Mouse (Mus musculus): ENCODE measurements around the gene Vtn. TPM values are rescaled to one million over a fixed set of nuclear protein-coding genes. Genes with fewer than 3 reads are reported as not detected.
"Not testable (repeated sequence)": the region's sequence is repeated elsewhere in the genome, so short reads cannot be mapped to it uniquely, and the experiment has no call there.

Gene Vtn
- total RNA-seq, 1 experiment from 2014 or later = not detected

DNA sequence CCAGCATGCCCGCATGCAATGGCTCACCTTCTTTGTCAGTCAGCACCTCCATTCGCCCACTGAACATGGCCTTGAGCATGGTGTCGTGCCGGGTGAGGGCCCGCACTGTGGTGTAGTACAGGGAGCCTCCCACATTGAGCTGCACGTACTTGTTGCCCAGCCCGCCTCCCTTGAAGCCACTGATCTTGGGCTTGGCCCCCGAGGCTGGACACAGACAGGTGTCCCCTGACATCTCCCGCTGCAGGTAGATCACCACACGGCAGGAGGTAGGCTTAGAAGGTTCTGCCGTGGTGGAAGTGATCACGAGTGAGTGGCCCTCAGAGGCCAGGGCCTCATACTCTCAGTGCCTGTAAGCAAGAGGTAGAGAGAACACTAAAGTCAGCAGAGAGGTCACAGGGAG is 31.1 kb downstream of the Vtn start:
- no peak for ATAC-seq (replicated peaks; ENCODE audit: low read depth, poor library complexity, severe bottlenecking)

DNA sequence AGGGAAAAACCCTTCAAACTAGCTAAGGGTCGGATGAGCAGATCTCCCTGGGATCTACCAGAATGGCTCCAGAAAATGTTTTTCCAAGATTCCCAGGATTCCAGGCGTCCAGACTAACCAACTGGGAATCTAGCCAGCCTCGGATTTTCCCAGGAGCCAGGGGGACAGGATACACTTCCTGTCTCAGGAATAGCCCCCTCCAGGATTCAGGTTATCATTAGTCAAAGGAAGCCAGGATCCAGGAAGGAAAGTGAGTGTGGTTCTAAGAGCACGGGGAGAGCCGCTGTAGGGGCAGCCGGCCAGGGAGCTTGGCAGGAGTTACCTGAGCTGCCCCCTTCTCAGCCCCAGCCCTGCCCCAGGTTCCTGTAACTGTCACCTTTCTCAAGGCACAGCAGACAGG is 32.2 kb downstream of the Vtn start:
- no peak for ATAC-seq (replicated peaks; ENCODE audit: low read depth, poor library complexity, severe bottlenecking)

- ATAC-seq (replicated peaks; ENCODE audit: low read depth, poor library complexity, severe bottlenecking) = not testable (repeated sequence)
Observed at GRCm38 (mm10) chr11:78531515-78531914, 32.6 kb downstream of the Vtn start.

DNA sequence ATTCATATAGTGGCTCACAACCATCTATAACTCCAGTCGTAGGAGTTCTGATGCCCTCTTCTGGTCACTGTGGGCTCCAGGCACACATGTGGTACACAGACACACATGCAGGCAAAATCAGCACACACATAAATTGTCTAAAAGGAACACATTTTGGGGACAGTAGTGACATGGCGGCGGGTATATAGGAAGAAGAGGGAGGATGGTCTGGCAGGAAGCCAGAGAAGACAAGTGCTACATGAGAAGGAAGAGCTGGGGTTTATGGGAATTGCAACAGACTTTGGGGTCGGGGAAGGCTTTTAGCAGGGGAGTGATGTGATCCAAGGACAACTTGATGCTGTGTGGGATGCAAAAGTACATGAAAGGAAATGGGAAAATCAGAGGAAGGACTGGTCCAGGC is 35.6 kb downstream of the Vtn start:
- ATAC-seq (replicated peaks; ENCODE audit: low read depth, poor library complexity, severe bottlenecking) = no peak

DNA sequence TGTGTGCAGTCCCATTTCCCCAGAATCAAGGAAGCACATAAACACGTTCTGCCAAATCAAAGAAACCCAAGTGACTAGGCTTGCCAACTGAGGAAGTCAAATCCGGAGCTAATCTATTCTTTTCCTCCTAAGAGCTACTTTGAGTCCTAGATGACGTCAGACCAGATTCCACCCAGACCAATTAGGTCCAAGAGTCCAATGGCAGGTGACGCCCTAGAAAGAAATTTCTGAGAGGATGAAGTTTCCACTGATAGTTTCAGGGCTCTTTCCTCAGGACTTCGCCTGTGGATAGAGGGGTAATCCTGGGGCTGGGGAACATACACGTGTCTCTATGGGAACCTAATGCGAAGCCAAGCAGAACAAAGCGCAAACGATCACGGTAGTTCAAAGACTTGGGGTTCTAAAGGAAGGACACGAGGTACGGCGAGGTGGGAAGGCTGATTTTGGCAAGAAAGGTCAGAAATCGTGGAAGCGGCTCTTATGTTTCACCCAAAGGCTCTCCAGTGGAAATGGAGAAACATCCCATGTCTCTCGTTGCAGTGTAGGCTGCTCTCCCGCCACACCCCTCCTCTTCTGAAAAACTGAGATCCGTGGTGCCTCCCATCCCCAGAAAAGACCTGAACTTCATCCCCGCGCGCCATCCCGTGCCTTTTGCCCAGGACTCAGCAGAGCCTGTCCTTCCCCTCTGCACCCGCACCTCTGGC is 36.6 kb downstream of the Vtn start:
- peak; percentile 7; the same call in 1 of the 2 replicates for ATAC-seq (replicated peaks; ENCODE audit: low read depth, poor library complexity, severe bottlenecking)

GRCm38 (mm10) chr11:78536080-78536689 is 37.3 kb downstream of the Vtn start, which contains the start of the genes Tnfaip1 and Ift20:
TSS of gene Tnfaip1 (minus strand) at chr11:78536332.
TSS of gene Ift20 (plus strand) at chr11:78536361.
- peak; percentile 95 for ATAC-seq (replicated peaks; ENCODE audit: low read depth, poor library complexity, severe bottlenecking)

DNA sequence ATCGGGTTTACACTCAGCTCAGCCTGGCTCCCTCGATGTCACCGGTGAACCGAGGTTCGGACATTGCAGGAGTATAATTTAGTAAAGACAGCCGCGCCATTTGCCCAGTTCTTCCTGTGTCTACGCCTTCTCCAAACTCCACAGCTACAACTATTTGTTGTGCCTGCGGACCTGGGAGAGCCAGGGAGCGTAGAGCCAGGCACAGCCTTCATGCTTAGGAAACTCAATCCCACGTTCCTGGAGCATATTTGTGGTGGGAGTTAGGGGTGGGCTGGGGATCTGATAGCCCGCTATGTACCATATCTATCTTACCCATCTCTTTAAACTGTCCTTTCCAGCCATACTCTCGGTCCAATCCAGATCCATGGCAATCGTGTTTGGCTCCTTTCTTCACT is 37.8 kb downstream of the Vtn start:
- ATAC-seq (replicated peaks; ENCODE audit: low read depth, poor library complexity, severe bottlenecking) = peak; percentile 5; the same call in 1 of the 2 replicates

DNA sequence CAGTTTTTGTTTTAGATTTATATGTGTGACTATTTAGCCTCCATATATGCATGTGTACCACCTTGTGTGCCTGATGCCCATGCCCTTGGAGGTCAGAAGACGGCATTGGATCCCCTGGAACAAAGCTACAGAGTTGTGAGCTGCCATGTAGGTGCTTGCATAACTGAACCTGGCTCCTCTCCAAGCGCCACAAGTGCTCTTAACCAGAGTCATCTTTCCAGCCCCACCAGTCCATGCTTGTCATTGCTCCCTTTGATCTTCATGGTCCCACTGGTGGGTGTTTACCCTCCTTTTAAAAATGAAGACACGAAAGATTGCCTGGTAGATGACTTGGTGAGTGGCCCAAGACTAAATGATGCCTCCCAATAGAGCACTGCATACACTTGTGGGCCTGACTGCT is 41.5 kb downstream of the Vtn start:
- ATAC-seq (replicated peaks; ENCODE audit: low read depth, poor library complexity, severe bottlenecking) = no peak

DNA sequence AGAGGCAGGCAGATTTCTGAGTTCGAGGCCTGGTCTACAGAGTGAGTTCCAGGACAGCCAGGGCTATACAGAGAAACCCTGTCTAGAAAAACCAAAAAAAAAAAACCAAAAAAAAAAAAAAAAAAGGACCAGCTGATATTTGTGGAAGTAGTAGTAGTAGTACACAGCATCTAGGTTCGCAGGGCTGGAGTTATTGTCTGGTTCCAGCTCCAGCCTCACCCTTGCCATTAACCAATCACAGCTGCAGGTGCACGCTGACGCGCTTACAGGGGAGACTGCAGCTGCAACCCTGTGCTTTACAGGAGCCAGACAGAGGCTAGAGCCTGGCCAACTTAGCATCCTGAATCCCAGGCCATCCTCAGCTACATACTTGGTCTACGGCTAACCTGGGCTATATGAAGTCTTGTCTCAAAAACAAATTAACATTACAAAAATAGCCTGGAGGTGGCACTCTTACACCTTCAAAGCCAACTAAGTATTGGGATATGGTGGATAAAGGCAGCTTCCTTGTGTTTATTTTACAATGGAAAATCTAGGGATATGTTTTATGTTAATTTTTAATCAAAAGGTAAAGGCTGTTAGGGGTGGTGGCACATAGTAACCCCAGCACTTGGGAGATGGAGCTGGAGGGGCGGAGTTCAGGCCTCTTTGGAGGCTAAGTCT is 45.7 kb downstream of the Vtn start:
- no peak for ATAC-seq (replicated peaks; ENCODE audit: low read depth, poor library complexity, severe bottlenecking)

DNA sequence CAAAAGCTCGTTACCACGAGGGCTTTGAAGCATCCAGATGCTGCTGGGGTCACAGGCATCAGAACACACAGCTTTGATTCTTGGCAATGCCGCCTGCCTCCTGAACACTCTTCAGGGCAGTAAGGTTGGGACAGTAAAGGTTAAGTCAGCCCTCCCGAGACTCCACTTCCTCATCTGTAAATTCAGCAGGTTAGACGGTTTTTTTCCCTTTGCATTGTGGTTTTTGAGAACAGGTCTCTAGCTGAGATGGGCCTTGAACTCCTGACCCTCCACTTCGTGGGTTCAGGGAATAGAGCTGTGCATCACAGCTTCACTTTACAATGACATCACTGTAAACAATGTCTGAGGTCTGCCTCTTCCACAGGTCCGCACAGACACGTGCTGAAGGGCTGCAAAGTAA is 46.3 kb downstream of the Vtn start:
- ATAC-seq (replicated peaks; ENCODE audit: low read depth, poor library complexity, severe bottlenecking) = 0 out of 2 replicates have a peak, but pooled peaks have one; percentile 42

DNA sequence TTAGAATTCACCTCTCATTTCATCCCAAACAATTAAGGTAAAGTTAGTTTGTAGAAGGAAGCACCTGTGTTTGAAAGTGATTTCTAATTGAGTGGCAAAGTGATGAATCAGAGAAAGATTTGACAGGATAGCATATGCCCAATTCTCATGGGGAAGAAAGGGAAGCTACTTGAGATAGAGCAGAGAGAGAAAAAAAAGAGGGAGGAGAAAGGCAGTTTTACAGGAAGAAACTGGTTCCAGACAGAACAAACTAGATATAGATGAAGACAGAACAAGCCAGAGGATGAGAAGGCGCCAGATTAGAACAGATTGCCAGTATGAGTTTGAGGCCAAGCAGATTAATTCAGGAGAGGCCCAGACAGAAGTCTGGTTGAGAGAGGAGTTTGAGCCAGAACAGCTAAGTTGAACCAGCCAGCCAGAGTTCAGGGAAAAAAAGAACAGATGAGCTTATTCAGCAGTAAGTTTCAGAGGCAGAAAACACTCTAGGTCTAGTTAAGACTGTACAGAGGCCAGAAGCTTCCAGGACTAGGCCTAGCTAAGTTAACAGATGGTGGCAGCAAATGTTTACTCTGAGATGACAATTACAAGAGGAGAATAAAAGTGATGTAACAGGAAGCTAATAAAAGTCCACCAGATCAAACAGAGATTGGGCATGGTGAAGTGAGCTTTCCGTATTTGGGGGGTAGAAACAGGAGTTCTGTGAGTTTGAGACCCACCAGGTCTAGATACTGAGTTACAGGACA is 49.0 kb downstream of the Vtn start:
- ATAC-seq (replicated peaks; ENCODE audit: low read depth, poor library complexity, severe bottlenecking) = no peak

- ATAC-seq (replicated peaks; ENCODE audit: low read depth, poor library complexity, severe bottlenecking) = no peak
Observed at GRCm38 (mm10) chr11:78549491-78549987, 50.6 kb downstream of the Vtn start.

- ATAC-seq (replicated peaks; ENCODE audit: low read depth, poor library complexity, severe bottlenecking) = peak; percentile 100
Observed at GRCm38 (mm10) chr11:78550168-78551058, 51.5 kb downstream of the Vtn start, which contains the start of gene Tmem97. TSS of gene Tmem97 (minus strand) at chr11:78550777.

GRCm38 (mm10) chr11:78551059-78551398 is 52.1 kb downstream of the Vtn start:
- ATAC-seq (replicated peaks; ENCODE audit: low read depth, poor library complexity, severe bottlenecking) = no peak

Other genes with a start within 250 kb of the Vtn start
- gene 2610507B11Rik, start 237.3 kb upstream of the Vtn start, total RNA-seq (2017) = 88.7 and 92.9 TPM in 2 replicates
- gene BC030499, start 208.2 kb upstream of the Vtn start, total RNA-seq (2017) = 0.09 TPM in 1 of 2 replicates, not detected in the other
- gene Spag5, start 197.6 kb upstream of the Vtn start, total RNA-seq (2017) = 45.9 and 52.4 TPM in 2 replicates
- gene Aldoc, start 176.1 kb upstream of the Vtn start, total RNA-seq (2017) = 1.4 TPM in 1 of 2 replicates, not detected in the other
- gene Pigs, start 170.7 kb upstream of the Vtn start, total RNA-seq (2017) = 12.6 and 17.9 TPM in 2 replicates
- gene Unc119, start 155.6 kb upstream of the Vtn start, total RNA-seq (2017) = 13.5 and 33.7 TPM in 2 replicates
- gene Foxn1, start 112.5 kb upstream of the Vtn start, total RNA-seq (2017) = not detected in 2 replicates
- not detected in 2 replicates for gene Slc13a2, start 76.9 kb upstream of the Vtn start, total RNA-seq (2017)
- gene Slc46a1, start 33.4 kb upstream of the Vtn start, total RNA-seq (2017) = 0.58 and 2.7 TPM in 2 replicates
- not detected in 2 replicates for gene Sarm1, start 1.3 kb upstream of the Vtn start, total RNA-seq (2017)
- gene Sebox, start 4.4 kb downstream of the Vtn start, total RNA-seq (2017) = 0.82 TPM in 1 of 2 replicates, not detected in the other
- gene Tmem199, start 13.1 kb downstream of the Vtn start, total RNA-seq (2017) = 23.4 and 24.8 TPM in 2 replicates
- gene Poldip2, start 13.1 kb downstream of the Vtn start, total RNA-seq (2017) = 61.4 and 70.8 TPM in 2 replicates
- gene Tnfaip1, start 37.2 kb downstream of the Vtn start, total RNA-seq (2017) = 2.0 and 4.2 TPM in 2 replicates
- 150 and 174 TPM in 2 replicates for gene Ift20, start 37.3 kb downstream of the Vtn start, total RNA-seq (2017)
- 44.3 and 56.2 TPM in 2 replicates for gene Tmem97, start 51.7 kb downstream of the Vtn start, total RNA-seq (2017)
- gene Nlk, start 198.3 kb downstream of the Vtn start, total RNA-seq (2017) = 23.5 and 36.4 TPM in 2 replicates